Mouse (Mus musculus) midbrain, embryonic 12.5 days (tissue): ENCODE measurements around the gene Bfsp1. TPM values are rescaled to one million over a fixed set of nuclear protein-coding genes. Genes with fewer than 3 reads are reported as not detected.

Experiments used
- ATAC-seq: fragments of 200-750 bp; cut with Nextera tagmentation; 2 replicates; pipeline ENCODE4 v1.8.0; 2017; ENCODE audit warnings: low read depth, moderate TSS enrichment, moderate library complexity; ENCODE audit not compliant: low FRiP score
- H3K27ac ChIP-seq: fragments of 300-500 bp; sonication (generic); replicated peaks from 2 replicates; pipeline ENCODE4 v1.5.1; 2016; ENCODE audit warnings: mild to moderate bottlenecking
- H3K27me3 ChIP-seq: fragments of 300-500 bp; sonication (generic); 2 replicates; pipeline ENCODE4 v1.6.1; 2016; ENCODE audit warnings: mild to moderate bottlenecking
- H3K36me3 ChIP-seq: fragments of 300-500 bp; sonication (generic); 2 replicates; pipeline ENCODE4 v1.6.1; 2016
- H3K4me1 ChIP-seq: fragments of 300-500 bp; sonication (generic); 2 replicates; pipeline ENCODE4 v1.6.1; 2016
- H3K4me2 ChIP-seq: fragments of 300-500 bp; sonication (generic); replicated peaks from 2 replicates; pipeline ENCODE4 v1.6.1; 2016; ENCODE audit warnings: mild to moderate bottlenecking, moderate library complexity
- H3K4me3 ChIP-seq: fragments of 300-500 bp; sonication (generic); 2 replicates; pipeline ENCODE4 v1.5.1; 2016; ENCODE audit warnings: mild to moderate bottlenecking
- H3K9ac ChIP-seq: fragments of 300-500 bp; sonication (generic); replicated peaks from 2 replicates; pipeline ENCODE4 v1.6.1; 2016; ENCODE audit warnings: mild to moderate bottlenecking, moderate library complexity
- H3K9me3 ChIP-seq: fragments of 300-500 bp; sonication (generic); 2 replicates; pipeline ENCODE4 v1.6.1; 2016; ENCODE audit warnings: mild to moderate bottlenecking
- whole genome bisulfite sequencing: fragments of 180-500 bp; shearing (Covaris S2); methylation state at CpG from one replicate; pipeline ENCODE4 v1.1.7; 2016; 5-methylcytosine and 5-hydroxymethylcytosine counted together
- polyA plus RNA-seq: library from polyadenylated mRNA; unstranded; fragments of >200 nt; fragmentation: Nextera tagmentation; extraction: Ambion mirVana; gene quantifications from 2 replicates; pipeline ENCODE4 v1.2.1, GENCODE M21; 2016

The Bfsp1 gene
- polyA plus RNA-seq, 1 experiment from 2014 or later, result 2.3 TPM

GRCm38 (mm10) chr2:143882606-143883288 is 19.8 kb upstream of the Bfsp1 start:
- no peaks in the 10 kb centered on the region for H3K27me3 ChIP-seq
- no peak overlapping the region for H3K4me3 ChIP-seq
- no peaks in the 10 kb centered on the region for H3K36me3 ChIP-seq
- H3K27ac ChIP-seq, result no peak overlapping the region
- 82% methylated on average over 10 of the region's 10 CpGs for whole genome bisulfite sequencing
- no peaks in the 10 kb centered on the region for H3K9me3 ChIP-seq
- no peaks in the 10 kb centered on the region for H3K4me1 ChIP-seq
- H3K4me2 ChIP-seq, result no peak overlapping the region
- ATAC-seq, result no peak
- no peak overlapping the region for H3K9ac ChIP-seq

- ATAC-seq, result no peak
- Histone ChIP-seq H3K4me2 (no peak overlapping the region), H3K4me1 (no peaks in the 10 kb centered on the region), H3K9me3 (no peaks in the 10 kb centered on the region), H3K36me3 (no peaks in the 10 kb centered on the region), H3K9ac (no peak overlapping the region), H3K27ac (no peak overlapping the region), H3K4me3 (no peak overlapping the region), H3K27me3 (no peaks in the 10 kb centered on the region)
- whole genome bisulfite sequencing, result 96% methylated on average over 4 of the region's 4 CpGs
Observed at GRCm38 (mm10) chr2:143882002-143882401, 19.0 kb upstream of the Bfsp1 start.

- Histone ChIP-seq H3K9ac (no peak overlapping the region), H3K9me3 (no peaks in the 10 kb centered on the region), H3K36me3 (no peaks in the 10 kb centered on the region), H3K27ac (no peak overlapping the region), H3K4me3 (no peak overlapping the region), H3K27me3 (no peaks in the 10 kb centered on the region), H3K4me2 (no peak overlapping the region), H3K4me1 (no peaks in the 10 kb centered on the region)
- 89% methylated on average over 6 of the region's 6 CpGs for WGBS
- ATAC-seq, result no peak
Observed at GRCm38 (mm10) chr2:143879311-143879710, 16.3 kb upstream of the Bfsp1 start.

DNA sequence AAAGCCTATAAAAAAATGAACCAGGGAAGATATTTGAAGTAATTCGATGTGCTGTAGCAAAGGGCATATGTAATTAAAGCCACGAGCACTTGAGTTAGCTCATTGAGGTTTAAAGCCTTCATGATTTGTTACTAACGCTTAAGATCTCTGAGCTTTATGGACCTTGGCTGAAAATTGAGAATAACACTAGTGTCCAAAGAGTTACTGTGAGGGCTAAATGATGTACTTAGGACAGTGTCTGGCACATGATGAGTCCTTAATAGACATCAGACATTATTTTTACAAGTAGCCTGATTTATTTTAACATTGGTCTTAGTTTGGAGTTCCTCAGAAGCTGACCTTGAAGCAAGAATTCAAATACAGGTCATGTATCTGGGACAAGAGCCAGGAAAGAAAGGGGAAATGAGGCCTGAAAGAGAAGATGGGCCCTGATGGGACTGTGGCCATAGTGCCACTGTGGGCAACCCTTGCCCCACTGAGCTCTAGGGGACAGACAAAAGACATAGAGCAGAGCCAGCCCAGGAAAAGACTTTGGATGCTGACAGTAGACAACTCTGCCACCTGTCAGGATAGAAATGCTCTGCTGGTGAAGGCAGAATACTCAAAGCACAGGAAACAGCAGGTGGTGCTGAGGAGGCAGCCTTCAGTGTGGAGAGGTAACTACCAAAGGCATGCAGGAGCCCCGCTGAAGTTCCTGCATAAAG is 14.1 kb upstream of the Bfsp1 start:
- WGBS, result 71% methylated on average over 4 of the region's 4 CpGs

DNA sequence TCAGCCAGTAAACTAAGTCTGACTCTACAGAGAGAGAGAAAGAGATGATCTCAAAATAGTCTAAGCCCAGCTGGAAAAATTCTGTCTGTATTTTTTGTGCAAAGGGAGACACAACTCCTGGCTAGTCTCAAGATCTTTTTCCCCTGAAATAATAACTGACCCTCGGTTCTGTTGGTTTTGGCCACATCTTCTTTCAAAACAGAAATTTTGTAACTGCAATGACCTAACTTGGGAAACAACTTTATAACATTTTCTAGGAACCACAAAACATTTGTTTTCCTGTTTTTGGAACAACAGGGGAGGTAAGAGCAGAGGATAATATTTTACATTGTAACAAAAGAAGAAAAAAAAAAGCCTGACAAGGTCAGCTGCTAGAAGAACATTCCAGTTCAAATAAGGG is 13.1 kb upstream of the Bfsp1 start:
- Histone ChIP-seq H3K36me3 (no peaks in the 10 kb centered on the region), H3K27me3 (no peaks in the 10 kb centered on the region), H3K9me3 (no peaks in the 10 kb centered on the region), H3K4me1 (no peaks in the 10 kb centered on the region), H3K4me2 (no peak overlapping the region), H3K9ac (no peak overlapping the region), H3K27ac (no peak overlapping the region), H3K4me3 (no peak overlapping the region)
- 82% methylated on average over 1 of the region's 1 CpGs for WGBS
- ATAC-seq, result no peak

More for the DNA sequence above, 14.1 kb upstream of the Bfsp1 start:
- no peak overlapping the region for H3K9ac ChIP-seq
- no peaks in the 10 kb centered on the region for H3K9me3 ChIP-seq
- no peak overlapping the region for H3K27ac ChIP-seq
- ATAC-seq, result no peak
- H3K27me3 ChIP-seq, result no peaks in the 10 kb centered on the region
- no peak overlapping the region for H3K4me3 ChIP-seq
- no peaks in the 10 kb centered on the region for H3K4me1 ChIP-seq
- no peak overlapping the region for H3K4me2 ChIP-seq
- no peaks in the 10 kb centered on the region for H3K36me3 ChIP-seq

DNA sequence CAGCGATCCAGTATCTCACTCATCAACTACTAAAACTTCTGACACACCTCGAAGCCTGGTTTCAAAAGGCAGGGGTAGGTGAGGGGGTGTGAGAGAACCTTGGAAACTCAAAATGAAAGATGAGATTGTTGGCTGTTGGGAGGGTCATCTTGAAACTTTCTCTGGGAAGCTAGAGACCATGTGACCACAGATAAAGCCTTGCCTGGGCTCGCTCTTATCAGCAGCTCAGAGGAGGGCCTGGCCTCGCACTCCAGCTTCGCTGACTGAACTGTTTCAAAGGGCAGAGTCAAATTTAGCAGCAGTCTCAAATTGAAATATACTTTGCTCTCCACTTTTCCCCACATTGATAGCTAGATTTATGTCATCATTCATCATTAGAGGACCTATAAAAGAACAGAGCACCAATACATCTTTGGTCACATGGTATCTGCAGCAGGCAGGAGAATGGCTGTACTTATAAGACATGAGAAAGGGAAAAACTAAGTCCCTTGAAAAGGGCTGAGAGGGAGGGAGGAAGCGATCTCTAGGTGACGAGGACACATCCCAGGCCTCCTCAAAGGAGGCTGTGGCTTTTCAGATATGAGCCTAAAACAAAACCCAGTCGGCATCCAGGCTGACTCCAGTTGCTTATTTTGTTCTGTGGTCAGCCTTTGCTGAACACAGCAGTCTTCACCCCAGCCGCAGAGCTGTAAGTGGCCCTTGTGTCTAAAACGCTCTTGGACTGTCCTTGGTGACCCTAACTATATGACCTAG is 8.1 kb upstream of the Bfsp1 start:
- Histone ChIP-seq H3K27ac (no peak overlapping the region), H3K36me3 (no peaks in the 10 kb centered on the region), H3K4me2 (no peak overlapping the region), H3K9ac (no peak overlapping the region), H3K9me3 (no peaks in the 10 kb centered on the region), H3K27me3 (peaks cover 3% of the 10 kb centered on the region; the same call in 1 of the 2 replicates), H3K4me3 (no peak overlapping the region), H3K4me1 (no peaks in the 10 kb centered on the region)
- ATAC-seq, result no peak
- 70% methylated on average over 10 of the region's 10 CpGs for WGBS

- no peaks in the 10 kb centered on the region for H3K9me3 ChIP-seq
- H3K27ac ChIP-seq, result no peak overlapping the region
- no peak overlapping the region for H3K4me2 ChIP-seq
- H3K9ac ChIP-seq, result no peak overlapping the region
- no peak overlapping the region for H3K4me3 ChIP-seq
- WGBS, result 12% methylated on average over 6 of the region's 6 CpGs
- peak; percentile 30 for ATAC-seq
- H3K4me1 ChIP-seq, result peaks cover 4% of the 10 kb centered on the region
- H3K27me3 ChIP-seq, result peaks cover 23% of the 10 kb centered on the region
- no peaks in the 10 kb centered on the region for H3K36me3 ChIP-seq
Observed at GRCm38 (mm10) chr2:143867326-143867725, 4.4 kb upstream of the Bfsp1 start.

- H3K4me2 ChIP-seq, result no peak overlapping the region
- no peaks in the 10 kb centered on the region for H3K36me3 ChIP-seq
- 77% methylated on average over 8 of the region's 8 CpGs for WGBS
- peaks cover 31% of the 10 kb centered on the region for H3K27me3 ChIP-seq
- H3K9me3 ChIP-seq, result no peaks in the 10 kb centered on the region
- H3K4me3 ChIP-seq, result no peak overlapping the region
- ATAC-seq, result no peak
- H3K9ac ChIP-seq, result no peak overlapping the region
- no peak overlapping the region for H3K27ac ChIP-seq
- H3K4me1 ChIP-seq, result peaks cover 5% of the 10 kb centered on the region
Observed at GRCm38 (mm10) chr2:143864600-143864999, 1.6 kb upstream of the Bfsp1 start.

DNA sequence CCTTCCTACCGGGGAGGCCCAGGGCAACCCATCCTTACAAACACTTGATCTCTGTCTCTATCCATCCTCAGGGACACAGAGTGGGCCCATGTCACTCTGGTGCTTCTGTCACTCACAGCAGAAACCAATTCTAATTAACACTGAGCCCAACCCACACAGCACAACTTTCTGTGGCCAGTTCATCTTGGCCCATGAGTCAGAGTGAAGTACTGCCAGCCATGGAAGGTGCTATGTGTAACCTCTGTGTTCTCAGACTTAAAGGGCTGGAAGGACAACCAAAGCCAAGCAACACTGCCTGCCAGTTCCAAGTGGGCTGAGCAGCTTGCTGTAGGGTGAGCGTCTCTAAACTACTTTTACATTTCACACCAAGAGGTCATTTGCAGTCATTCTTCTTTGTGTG is 3.8 kb downstream of the Bfsp1 start:
- no peak overlapping the region for H3K4me3 ChIP-seq
- WGBS, result 89% methylated on average over 2 of the region's 2 CpGs

GRCm38 (mm10) chr2:143853447-143853846 is 9.5 kb downstream of the Bfsp1 start:
- Histone ChIP-seq H3K9ac (no peak overlapping the region), H3K36me3 (no peaks in the 10 kb centered on the region), H3K9me3 (no peaks in the 10 kb centered on the region), H3K27me3 (no peaks in the 10 kb centered on the region), H3K4me3 (no peak overlapping the region), H3K4me1 (0 out of 2 replicates have a peak, but pooled peaks cover 3% of the 10 kb centered on the region), H3K4me2 (no peak overlapping the region), H3K27ac (no peak overlapping the region)
- WGBS, result 79% methylated on average over 4 of the region's 4 CpGs
- no peak for ATAC-seq

More for the DNA sequence above, 3.8 kb downstream of the Bfsp1 start:
- no peak overlapping the region for H3K4me2 ChIP-seq
- H3K9ac ChIP-seq, result no peak overlapping the region
- H3K27ac ChIP-seq, result no peak overlapping the region
- no peaks in the 10 kb centered on the region for H3K36me3 ChIP-seq
- H3K9me3 ChIP-seq, result no peaks in the 10 kb centered on the region
- peaks cover 5% of the 10 kb centered on the region for H3K4me1 ChIP-seq
- H3K27me3 ChIP-seq, result peaks cover 11% of the 10 kb centered on the region
- no peak for ATAC-seq

GRCm38 (mm10) chr2:143852295-143853275 is 10.4 kb downstream of the Bfsp1 start:
- no peaks in the 10 kb centered on the region for H3K27me3 ChIP-seq
- 0 out of 2 replicates have a peak, but pooled peaks cover 3% of the 10 kb centered on the region for H3K4me1 ChIP-seq
- no peak overlapping the region for H3K27ac ChIP-seq
- H3K36me3 ChIP-seq, result no peaks in the 10 kb centered on the region
- no peaks in the 10 kb centered on the region for H3K9me3 ChIP-seq
- ATAC-seq, result no peak
- 70% methylated on average over 18 of the region's 18 CpGs for whole genome bisulfite sequencing
- H3K4me3 ChIP-seq, result no peak overlapping the region
- H3K4me2 ChIP-seq, result no peak overlapping the region
- no peak overlapping the region for H3K9ac ChIP-seq
